Mouse (Mus musculus): ENCODE measurements around the gene Msmb.
A peak's percentile ranks its signal among the peaks of the same experiment; 100 is the strongest.

Gene Msmb

GRCm38 (mm10) chr14:32145809-32146511 lies 4.1 kb downstream of the Msmb start:
- no peak for DNase-seq (ENCODE audit: low read depth, low spot score)

- no peak for DNase-seq (ENCODE audit: low read depth, low spot score)
Measured at GRCm38 (mm10) chr14:32146578-32146977, 4.8 kb downstream of the Msmb start.

- no peak for DNase-seq (ENCODE audit: low read depth, low spot score)
Measured at GRCm38 (mm10) chr14:32150872-32151271, 9.0 kb downstream of the Msmb start.

GRCm38 (mm10) chr14:32152243-32152965 lies 10.6 kb downstream of the Msmb start:
- no peak for DNase-seq (ENCODE audit: low read depth, low spot score)

- DNase-seq (ENCODE audit: low read depth, low spot score), result no peak
Measured at GRCm38 (mm10) chr14:32153156-32153555, 11.3 kb downstream of the Msmb start.

GRCm38 (mm10) chr14:32154758-32155157 lies 12.9 kb downstream of the Msmb start:
- DNase-seq (ENCODE audit: low read depth, low spot score), result no peak

- no peak for DNase-seq (ENCODE audit: low read depth, low spot score)
Measured at GRCm38 (mm10) chr14:32159150-32159670, 17.4 kb downstream of the Msmb start.

- DNase-seq (ENCODE audit: low read depth, low spot score), result peak; percentile 99
Measured at GRCm38 (mm10) chr14:32159690-32160246, 17.9 kb downstream of the Msmb start, which contains the start of gene Ncoa4. TSS of gene Ncoa4 (plus strand) at chr14:32159865.

- no peak for DNase-seq (ENCODE audit: low read depth, low spot score)
Measured at GRCm38 (mm10) chr14:32160563-32160962, 18.7 kb downstream of the Msmb start.

GRCm38 (mm10) chr14:32161090-32161885 lies 19.5 kb downstream of the Msmb start:
- no peak for DNase-seq (ENCODE audit: low read depth, low spot score)

- no peak for DNase-seq (ENCODE audit: low read depth, low spot score)
Measured at GRCm38 (mm10) chr14:32162231-32162630, 20.4 kb downstream of the Msmb start.

GRCm38 (mm10) chr14:32163203-32163888 lies 21.5 kb downstream of the Msmb start:
- no peak for DNase-seq (ENCODE audit: low read depth, low spot score)

GRCm38 (mm10) chr14:32164173-32165051 lies 22.6 kb downstream of the Msmb start:
- no peak for DNase-seq (ENCODE audit: low read depth, low spot score)

GRCm38 (mm10) chr14:32165278-32166061 lies 23.6 kb downstream of the Msmb start:
- DNase-seq (ENCODE audit: low read depth, low spot score), result peak; percentile 51

- no peak for DNase-seq (ENCODE audit: low read depth, low spot score)
Measured at GRCm38 (mm10) chr14:32166062-32166441, 24.2 kb downstream of the Msmb start.

GRCm38 (mm10) chr14:32166840-32167239 lies 25.0 kb downstream of the Msmb start:
- no peak for DNase-seq (ENCODE audit: low read depth, low spot score)

GRCm38 (mm10) chr14:32167326-32167725 lies 25.5 kb downstream of the Msmb start:
- no peak for DNase-seq (ENCODE audit: low read depth, low spot score)

GRCm38 (mm10) chr14:32168653-32169231 lies 26.9 kb downstream of the Msmb start:
- DNase-seq (ENCODE audit: low read depth, low spot score), result no peak

GRCm38 (mm10) chr14:32170137-32170536 lies 28.3 kb downstream of the Msmb start:
- no peak for DNase-seq (ENCODE audit: low read depth, low spot score)

Measured in skeletal muscle tissue, adult 2 months (tissue).